Mouse (Mus musculus) left cerebral cortex, adult 2 months (tissue): ENCODE measurements around the gene Hoxa7. TPM values are rescaled to one million over a fixed set of nuclear protein-coding genes. Genes with fewer than 3 reads are reported as not detected.

Experiments used
- DNase-seq, 2 experiments: peaks; one replicate each; pipeline ENCODE4 v3.0.0; 2021 to 2022; ENCODE audit warnings: low spot score in 2 of 2, mixed read lengths in 1 of 2; ENCODE audit errors: extremely low spot score in 1 of 2
- H3K27ac ChIP-seq: fragments of 200-600 bp; 2 replicates; pipeline ENCODE4 v1.8.1; 2022
- H3K4me3 ChIP-seq: fragments of 200-600 bp; 2 replicates; pipeline ENCODE4 v1.8.1; 2022
- CTCF ChIP-seq: fragments of 200-600 bp; IDR thresholded peaks from 2 replicates; pipeline ENCODE4 v1.8.1; 2022; ENCODE audit warnings: antibody characterized with exemption, mild to moderate bottlenecking, moderate library complexity
- intact Hi-C: fragments of 180-260 bp; cut with DNase I; formaldehyde crosslinking; loops from one replicate; pipeline ENCODE4 v1.15.1; 2025
- total RNA-seq, 2 experiments: library from RNA; stranded (reverse); gene quantifications; 2 replicates each; pipeline ENCODE4 v1.2.3; 2021

Hoxa7 gene
- total RNA-seq, 2 experiments from 2014 or later = not detected

DNA sequence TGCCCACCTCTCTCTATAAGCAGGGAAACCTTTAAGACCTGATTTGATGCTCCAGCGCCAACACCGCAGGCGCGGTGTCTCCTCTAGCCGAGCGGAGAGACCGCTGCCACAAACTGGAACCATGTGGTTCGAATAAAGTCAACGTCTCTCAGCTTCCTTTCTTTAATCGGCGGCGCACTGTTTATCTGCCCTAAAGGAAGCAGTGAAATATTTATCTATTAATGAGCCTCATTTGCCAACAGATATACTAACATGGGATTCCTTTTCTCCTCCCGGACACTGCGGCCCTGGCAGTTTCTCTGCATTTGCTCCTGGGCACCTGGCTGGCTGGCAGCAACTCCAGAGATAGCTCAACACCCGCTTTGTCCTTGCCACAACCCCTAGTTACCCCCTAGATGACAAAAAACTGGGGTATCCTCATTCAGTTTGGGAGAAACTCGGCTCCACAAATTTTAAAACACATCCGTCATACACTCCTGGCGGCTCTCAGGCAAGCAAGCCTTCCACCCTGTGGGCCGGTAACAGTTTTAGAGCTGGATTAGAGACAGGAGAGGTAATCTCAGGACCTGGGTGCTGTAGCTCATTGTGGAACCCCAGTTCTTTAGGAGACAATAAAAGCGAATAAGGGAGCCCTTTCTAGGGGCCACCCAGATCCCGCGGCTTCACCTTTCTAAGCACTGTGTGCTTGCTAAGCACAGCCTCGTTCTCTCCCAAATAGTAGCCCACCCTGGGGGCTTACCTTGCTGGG is 3.6 kb downstream of the Hoxa7 start:
- intact Hi-C loops = loop anchor here (5.0 kb wide), 1 partner anchor 211 kb away; no protein-coding TSS in a partner anchor
- no peak for TF ChIP-seq CTCF
- no peak for DNase-seq
- Histone ChIP-seq H3K4me3 (no peak overlapping the region), H3K27ac (no peak overlapping the region)

DNA sequence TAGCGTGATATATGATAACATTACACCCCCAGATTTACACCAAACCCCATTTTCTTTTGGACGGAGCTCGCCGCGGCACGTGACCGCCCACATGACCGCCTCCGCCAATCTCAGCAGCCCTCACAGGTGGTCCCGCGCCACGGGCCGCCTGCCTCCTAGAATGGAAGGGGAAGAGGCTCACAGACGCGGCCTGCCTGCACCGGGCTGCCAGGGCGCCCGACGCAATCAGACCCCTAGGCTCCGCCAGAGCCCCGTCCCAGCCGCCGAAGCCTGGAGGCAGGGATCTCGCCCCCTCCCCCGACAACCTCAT is 4.2 kb downstream of the Hoxa7 start:
- Histone ChIP-seq H3K27ac (no peak overlapping the region), H3K4me3 (no peak overlapping the region)
- no peak for TF ChIP-seq CTCF
- DNase-seq = no peak
- intact Hi-C loops = loop anchor here (5.0 kb wide), 1 partner anchor 210 kb away; no protein-coding TSS in a partner anchor

DNA sequence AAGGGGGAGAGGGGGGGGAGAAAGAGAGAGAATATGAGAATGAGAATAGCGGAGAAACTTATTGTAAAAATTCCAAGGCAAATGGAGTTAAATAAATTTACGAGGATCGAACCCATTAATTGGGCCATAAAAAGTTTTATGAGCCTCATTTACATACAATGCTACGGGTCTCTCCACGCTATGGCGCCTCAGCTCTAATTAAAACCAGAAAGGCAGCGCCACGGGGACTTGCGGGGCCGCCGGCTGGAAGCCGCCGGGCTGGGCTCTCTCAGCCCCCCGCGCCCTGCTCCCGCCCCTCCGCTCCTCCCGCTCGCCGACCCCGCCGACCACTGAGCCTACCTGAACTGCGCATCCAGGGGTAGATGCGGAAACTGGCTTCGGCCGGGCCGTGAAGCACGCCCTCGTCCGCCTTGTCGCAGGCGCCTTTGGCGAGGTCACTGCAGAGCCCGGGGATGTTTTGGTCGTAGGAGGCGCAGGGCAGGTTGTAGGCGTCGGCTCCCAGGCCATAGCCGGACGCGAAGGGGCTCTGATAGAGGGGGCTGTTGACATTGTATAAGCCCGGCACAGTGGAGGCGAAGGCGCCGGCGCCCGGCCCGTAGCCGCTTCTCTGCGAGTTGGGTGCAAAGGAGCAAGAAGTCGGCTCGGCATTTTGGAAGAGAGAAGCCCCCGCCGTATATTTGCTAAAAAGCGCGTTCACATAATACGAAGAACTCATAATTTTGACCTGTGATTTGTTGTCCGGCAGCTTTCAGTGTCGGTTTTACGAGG is 4.8 kb downstream of the Hoxa7 start:
- DNase-seq = no peak
- Histone ChIP-seq H3K27ac (no peak overlapping the region), H3K4me3 (no peak overlapping the region)
- intact Hi-C loops = loop anchor here (5.0 kb wide), 1 partner anchor 210 kb away; no protein-coding TSS in a partner anchor
- no peak for TF ChIP-seq CTCF

DNA sequence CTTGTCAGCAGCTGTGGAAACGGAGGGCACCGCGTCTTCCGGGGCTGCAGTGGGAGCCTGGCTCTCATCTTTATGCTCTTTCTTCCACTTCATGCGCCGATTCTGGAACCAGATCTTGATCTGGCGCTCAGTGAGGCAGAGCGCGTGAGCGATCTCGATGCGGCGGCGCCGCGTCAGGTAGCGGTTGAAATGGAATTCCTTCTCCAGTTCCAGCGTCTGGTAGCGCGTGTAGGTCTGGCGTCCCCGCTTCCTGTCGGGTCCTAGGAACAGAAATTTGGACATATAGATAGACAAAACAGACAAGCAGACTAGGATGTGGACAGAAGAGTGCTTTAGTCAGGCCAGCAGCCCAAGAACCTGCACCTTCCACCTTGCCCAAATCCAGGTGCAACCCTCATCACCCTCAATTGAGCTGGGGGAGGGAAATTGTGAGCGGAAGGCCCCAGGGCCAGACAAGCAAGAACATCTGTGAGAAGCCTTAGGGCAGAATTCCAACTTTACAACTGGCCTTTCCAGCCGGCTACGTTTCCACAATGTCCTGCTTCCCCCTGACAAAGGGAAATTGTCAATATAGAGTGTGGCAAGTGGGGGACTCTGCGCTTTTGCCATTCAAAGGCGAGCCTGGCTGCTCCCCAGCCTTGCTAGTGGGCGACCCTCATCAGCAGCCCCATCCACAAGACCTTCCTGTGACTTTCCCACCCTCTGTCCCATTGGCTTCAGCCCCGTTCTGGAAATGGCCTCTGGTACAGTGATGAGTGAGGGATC is 5.7 kb downstream of the Hoxa7 start:
- Histone ChIP-seq H3K27ac (no peak overlapping the region), H3K4me3 (no peak overlapping the region)
- TF ChIP-seq CTCF = no peak
- no peak for DNase-seq
- intact Hi-C loops = loop anchor here (5.0 kb wide), 1 partner anchor 209 kb away; no protein-coding TSS in a partner anchor

DNA sequence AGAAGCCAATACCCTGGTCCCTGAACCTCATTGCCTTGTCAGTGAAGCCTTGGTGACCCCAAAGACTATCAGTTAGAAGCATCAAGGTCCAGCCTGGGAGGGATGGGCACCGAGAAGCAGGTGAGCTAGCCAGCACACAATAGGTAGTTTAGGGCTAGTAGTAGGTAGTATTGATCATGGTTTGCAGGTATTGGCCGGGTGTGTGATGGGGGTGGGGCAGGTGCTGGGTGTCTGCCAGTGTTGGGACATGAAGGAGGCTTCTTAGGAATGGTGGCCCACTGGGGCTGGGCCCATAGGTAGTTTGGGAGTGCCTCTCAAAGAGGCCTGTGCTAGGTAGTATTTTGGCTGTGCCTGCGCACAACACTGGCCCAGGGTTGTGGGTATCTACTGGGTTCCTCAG is 6.6 kb downstream of the Hoxa7 start:
- no peak overlapping the region for H3K27ac ChIP-seq
- H3K4me3 ChIP-seq = no peak overlapping the region
- no peak for DNase-seq
- intact Hi-C loops = loop anchor here (5.0 kb wide), 1 partner anchor 208 kb away; no protein-coding TSS in a partner anchor
- no peak for TF ChIP-seq CTCF

DNA sequence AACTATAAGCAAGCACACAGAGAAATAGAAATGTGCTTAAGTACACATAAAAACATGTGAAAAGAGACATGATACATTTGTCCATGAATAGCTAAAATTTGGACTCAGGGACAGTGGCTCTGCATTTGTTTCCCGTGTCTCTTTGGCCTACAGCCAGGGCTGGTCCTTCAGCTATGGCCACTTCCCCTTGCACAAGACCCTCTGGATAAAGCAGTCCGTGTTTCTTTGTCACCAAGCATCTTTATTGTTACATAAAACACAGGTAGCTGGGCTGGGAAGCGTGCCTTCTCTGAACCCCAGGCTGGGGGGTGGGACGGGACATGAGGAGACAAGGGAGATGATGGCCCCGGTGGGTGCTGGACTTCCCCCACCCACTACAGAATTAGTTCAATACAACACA is 7.4 kb downstream of the Hoxa7 start:
- Histone ChIP-seq H3K4me3 (no peak overlapping the region), H3K27ac (no peak overlapping the region)
- TF ChIP-seq CTCF = no peak
- intact Hi-C loops = no loop called here
- no peak for DNase-seq

DNA sequence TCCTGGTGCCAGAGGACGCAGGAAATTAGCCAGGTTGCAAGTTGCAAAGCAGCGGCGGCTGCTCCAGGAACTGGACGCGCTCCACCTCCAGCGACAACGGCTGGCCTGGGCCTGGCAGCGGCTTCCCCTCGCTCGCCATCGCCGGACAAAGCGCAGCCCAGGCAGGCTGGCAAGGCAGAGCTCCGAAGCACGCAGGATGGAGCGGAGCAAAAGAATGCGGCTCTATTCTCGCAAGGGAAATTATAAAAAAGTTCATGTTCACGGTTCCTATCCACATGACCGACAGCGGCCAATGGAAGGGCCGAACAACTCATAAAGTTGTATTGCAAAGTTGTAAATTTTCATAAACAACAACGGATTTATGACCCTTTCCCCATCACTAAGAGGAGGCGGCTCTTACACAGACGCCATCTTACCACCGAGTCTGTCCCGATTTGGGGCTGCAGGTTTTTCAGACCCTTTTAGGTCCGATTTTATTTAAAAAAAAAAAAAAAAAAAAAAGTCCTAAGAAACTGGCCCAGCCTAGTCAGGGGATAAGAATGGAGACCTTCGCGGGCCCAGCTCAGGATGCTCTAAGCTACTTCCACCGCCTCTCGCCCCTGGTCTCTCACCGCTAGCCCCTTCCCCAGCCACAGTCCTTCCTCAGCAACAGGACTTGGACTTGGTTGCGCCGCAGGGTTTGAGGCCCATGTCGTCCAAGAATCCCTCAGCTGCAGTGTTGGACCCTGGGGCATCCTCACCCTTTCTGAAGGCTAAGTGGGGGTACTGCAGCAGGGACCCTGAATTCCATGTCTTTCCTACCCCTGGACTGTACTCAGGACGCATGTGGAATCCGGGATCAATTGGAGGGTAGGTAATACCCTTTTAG is 8.3 kb downstream of the Hoxa7 start, which contains the start of the genes Hoxa3 and Gm28308:
Hoxa3 (minus strand) TSS at position 218 of the 868 bp plus-strand sequence.
Gm28308 (minus strand) TSS at position 221 of the 868 bp plus-strand sequence.
- intact Hi-C loops = loop anchor here (1.0 kb wide), 1 partner anchor 1032 kb away; no protein-coding TSS in a partner anchor
- TF ChIP-seq CTCF = no peak
- no peak within 1 kb of the TSS for H3K4me3 ChIP-seq

DNA sequence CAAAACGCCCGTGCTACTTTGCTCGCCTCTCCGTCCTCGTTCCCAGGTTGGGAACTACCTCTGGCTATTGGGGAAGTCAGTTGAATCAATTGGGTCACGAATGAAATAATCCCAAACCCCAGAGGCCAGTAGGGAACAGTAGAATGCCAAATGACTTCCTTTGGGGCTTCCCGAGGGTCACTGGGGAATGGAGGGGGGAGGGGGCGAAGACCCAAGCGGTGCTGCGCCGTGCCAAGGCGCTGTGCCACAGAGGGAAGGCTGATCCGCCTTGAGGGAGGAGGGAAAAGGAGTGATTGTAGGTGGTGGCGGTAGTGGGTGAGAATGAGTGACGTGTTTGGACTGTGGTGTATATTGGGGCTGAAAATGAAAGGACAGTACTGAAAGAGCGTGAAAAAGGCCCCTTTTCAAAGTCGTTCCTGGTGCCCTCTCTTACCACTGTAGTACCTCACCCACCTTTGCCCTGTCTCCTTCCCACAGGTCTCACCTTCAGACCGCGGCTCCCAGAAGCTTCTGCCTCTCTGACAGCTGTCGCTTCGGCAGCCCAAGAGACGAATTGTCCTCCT is 9.0 kb downstream of the Hoxa7 start:
- TF ChIP-seq CTCF = no peak
- Histone ChIP-seq H3K27ac (no peak overlapping the region), H3K4me3 (no peak overlapping the region)
- DNase-seq = no peak
- intact Hi-C loops = loop anchor here (1.0 kb wide), 1 partner anchor 1031 kb away; no protein-coding TSS in a partner anchor

More for the DNA sequence above, 8.3 kb downstream of the Hoxa7 start, which contains the start of the genes Hoxa3 and Gm28308:
- DNase-seq = no peak
- no peak within 1 kb of the TSS for H3K27ac ChIP-seq

DNA sequence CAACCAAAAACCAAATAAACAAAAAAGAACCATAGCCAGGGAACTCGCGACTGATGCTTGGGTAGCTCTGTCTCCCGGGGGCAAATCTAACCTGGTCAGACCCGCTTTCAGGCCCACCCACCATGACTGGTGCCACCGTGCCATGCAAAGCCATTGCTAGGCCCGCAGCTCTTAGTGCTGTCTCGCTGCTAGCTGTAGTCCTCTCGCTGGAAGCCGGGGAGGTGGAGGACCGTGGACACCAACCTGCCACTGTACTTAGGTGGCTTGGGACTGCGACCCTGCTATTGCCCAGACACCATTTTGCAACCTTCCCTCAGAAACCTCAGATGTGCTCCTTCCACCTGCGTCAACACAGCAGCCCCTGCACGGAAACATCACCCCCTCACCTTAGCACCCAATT is 9.7 kb downstream of the Hoxa7 start:
- DNase-seq = no peak
- intact Hi-C loops = no loop called here
- Histone ChIP-seq H3K27ac (no peak overlapping the region), H3K4me3 (no peak overlapping the region)
- no peak for TF ChIP-seq CTCF

DNA sequence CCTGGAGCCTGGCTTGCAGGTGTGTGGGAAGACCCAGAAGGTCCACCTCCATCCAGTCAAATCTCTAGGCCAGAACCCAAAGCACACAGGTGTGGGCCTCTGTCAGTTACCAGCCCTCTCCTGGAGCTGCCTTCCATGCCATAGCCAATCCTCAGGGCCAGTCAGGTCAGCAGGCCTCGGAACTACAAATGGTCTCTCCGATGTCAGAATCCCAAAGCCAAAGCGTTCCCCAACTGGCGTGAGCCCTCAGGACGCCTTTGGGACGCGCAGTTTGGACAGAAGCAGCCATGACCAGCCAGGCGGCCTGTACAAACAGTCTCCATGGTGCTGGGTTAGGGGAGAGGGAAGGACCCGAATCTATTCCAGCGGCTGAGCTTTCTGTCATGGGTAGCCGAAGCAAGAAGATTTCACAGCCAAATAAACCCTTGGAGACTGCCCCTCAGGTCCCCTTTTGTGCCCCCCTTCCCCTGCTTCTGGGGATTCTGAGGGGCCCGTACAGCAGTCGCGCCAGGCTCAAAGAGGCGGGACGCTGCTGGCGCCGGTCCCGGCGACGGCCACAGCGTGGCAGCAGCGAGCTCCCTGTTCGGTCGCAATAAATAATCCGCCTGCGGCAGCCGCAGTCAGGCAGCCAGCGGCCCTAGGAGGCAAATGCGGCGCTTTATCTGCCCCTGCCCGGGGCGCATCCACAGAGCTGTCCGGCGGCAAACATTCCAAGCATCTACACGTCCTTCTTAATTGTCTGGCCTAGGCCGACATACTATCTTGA is 10.3 kb downstream of the Hoxa7 start:
- Histone ChIP-seq H3K4me3 (no peak overlapping the region), H3K27ac (no peak overlapping the region)
- DNase-seq = peak; percentile 42 to 58
- intact Hi-C loops = no loop called here
- peak; percentile 87 for TF ChIP-seq CTCF
